Mouse (Mus musculus) T-helper 17 cell (primary cell): ENCODE results near the gene Ube2v1.

ENCODE experiments used
- in situ Hi-C, 2 experiments: fragments of 300-600 bp; cut with MboI, MseI; formaldehyde crosslinking; loops; 1 replicate in 1 of 2; 2 replicates in 1 of 2; pipeline ENCODE4 v1.15.1; 2025; ENCODE audit warnings: high pct_unique_total_duplicates in 2 of 2

Ube2v1 gene

DNA sequence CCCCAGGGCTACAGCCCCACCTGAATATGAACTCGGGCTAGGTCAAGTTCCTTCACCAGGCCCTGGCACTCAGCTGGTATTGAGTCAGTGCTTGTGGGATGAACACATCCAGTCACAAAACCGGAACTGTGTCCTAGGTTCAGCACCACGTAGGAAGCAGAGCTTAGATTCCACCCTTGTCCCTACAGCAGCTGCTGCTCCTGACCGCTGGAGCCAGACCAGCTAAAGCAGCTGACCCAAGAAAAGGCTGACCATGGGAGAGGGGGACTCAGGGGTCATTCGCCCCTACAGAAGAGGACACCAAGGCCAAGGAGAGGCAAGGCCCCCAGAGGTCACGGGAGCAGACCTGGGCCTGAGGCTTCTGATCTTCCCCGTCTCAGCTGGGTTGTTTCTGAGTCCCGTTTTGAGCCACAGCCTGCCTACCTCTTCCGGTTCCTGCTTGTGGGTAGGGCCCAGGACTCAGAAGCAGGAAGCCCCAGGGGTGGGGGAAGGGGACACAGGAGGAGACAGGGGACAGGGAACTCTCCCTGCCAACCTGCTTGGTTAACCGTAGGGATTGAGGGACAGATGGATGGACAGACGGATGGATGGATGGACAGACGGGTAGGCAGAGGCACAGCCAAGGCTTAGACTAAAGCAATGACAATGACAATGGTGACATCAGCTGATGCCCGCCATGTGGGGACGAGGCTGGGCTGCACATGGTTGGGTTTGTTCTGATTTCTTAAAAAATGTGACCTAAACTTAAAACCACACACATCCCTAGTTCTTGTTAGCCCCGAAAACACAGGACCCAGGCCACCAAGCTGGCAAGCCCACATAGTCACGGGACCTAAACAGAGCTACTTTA is 25.0 kb upstream of the Ube2v1 start:
- in situ Hi-C loops = no loop called here

GRCm38 (mm10) chr2:167654911-167655600 is 23.2 kb upstream of the Ube2v1 start:
- in situ Hi-C loops = no loop called here

- in situ Hi-C loops = no loop called here
Measured at GRCm38 (mm10) chr2:167652694-167653093, 20.8 kb upstream of the Ube2v1 start.

DNA sequence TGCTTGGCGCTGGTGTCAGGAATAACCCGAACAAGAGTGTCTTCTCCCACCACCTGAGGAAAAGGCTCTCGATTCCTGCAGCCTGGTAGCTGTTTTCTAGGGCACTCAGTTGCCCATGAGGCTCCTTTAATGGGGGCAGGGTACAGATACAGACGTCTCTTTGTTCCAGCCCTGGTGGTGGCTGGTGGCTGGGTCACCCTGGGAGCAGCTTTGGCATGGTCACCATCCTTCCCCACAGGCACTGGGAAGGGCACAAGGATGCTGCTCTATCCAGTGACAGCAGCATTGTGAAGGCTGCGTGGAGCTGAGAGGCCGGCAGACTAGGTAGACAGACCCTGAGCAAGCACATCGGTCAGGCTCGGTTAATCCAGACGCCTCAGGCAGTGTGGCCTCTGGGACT is 19.7 kb upstream of the Ube2v1 start:
- in situ Hi-C loops = no loop called here

GRCm38 (mm10) chr2:167649290-167650032 is 17.6 kb upstream of the Ube2v1 start:
- in situ Hi-C loops = no loop called here

- in situ Hi-C loops = no loop called here
Measured at GRCm38 (mm10) chr2:167646411-167646810, 14.5 kb upstream of the Ube2v1 start.

- in situ Hi-C loops = loop anchor here (5.0 kb wide), 1 partner anchor 34 kb away; no protein-coding TSS in a partner anchor
Measured at GRCm38 (mm10) chr2:167643356-167644052, 11.6 kb upstream of the Ube2v1 start.

GRCm38 (mm10) chr2:167642164-167642563 is 10.3 kb upstream of the Ube2v1 start:
- in situ Hi-C loops = loop anchor here (5.0 kb wide), 1 partner anchor 35 kb away; no protein-coding TSS in a partner anchor

DNA sequence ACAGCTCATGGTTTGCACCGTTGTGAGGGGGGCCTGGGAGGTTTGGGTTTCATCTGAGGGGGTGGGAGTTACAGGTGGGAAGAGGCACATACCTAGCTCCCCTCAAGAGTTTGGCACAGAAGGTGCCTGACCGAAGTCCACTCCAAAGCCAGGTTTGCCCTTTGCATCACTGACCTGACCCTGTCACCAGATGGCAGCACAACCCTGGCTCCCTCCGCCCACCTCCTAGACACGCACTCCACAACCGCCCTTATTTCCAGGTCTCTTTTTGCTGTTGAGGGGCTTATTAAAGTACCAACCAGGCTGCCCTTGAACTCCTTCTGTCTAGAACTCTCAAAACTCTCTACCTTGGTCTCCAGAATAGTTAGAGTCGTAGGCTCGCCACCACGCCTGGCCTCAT is 9.4 kb upstream of the Ube2v1 start:
- in situ Hi-C loops = loop anchor here (5.0 kb wide), 1 partner anchor 36 kb away; no protein-coding TSS in a partner anchor

- in situ Hi-C loops = loop anchor here (5.0 kb wide), 1 partner anchor 37 kb away; no protein-coding TSS in a partner anchor
Measured at GRCm38 (mm10) chr2:167640279-167640678, 8.4 kb upstream of the Ube2v1 start.

- in situ Hi-C loops = no loop called here
Measured at GRCm38 (mm10) chr2:167634865-167635512, 3.1 kb upstream of the Ube2v1 start.

DNA sequence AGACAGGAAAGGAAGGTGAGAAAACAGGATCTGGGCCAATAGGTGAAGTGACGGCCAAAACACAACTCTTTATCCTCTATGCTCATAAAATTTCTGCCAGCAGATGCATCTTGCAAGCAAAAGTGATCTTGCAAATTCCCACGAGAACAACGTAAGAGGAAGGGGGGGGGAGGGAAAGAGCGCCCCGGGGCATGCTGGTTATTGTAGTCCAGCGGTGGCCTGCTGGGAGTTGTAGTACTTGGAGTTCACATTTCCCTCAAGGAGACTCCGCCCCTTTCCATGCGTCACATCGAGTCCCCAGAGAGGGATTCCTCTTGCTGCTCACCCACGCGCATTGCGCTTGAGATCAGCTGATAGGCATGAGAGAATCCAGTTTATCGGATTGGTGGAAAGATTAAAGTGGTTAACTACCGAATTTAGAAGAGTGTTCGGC is 2.5 kb upstream of the Ube2v1 start:
- in situ Hi-C loops = no loop called here

DNA sequence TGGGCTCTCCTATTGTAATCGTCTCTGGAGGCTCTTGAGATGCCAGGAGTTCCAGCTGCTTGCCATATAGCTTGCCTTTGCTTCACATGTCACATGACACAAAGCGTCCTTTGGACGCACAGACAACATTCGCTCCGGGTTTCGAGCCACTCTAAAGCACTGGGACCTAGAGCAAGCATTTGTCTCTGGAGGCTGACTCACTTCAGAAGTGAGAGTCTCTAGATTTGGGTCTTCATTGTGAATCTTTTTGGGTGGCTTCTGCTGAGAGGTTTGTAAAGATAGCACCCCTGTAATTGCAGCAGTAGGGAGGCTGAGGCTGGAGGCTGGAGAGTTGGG is 1.6 kb upstream of the Ube2v1 start:
- in situ Hi-C loops = no loop called here

GRCm38 (mm10) chr2:167632731-167633536 is 1.0 kb upstream of the Ube2v1 start:
- in situ Hi-C loops = no loop called here

- in situ Hi-C loops = no loop called here
Measured at GRCm38 (mm10) chr2:167631181-167631590, 709 bp downstream of the Ube2v1 start.

GRCm38 (mm10) chr2:167630421-167630820 is 1.5 kb downstream of the Ube2v1 start:
- in situ Hi-C loops = no loop called here

GRCm38 (mm10) chr2:167629665-167630209 is 2.2 kb downstream of the Ube2v1 start:
- in situ Hi-C loops = no loop called here

GRCm38 (mm10) chr2:167628872-167629271 is 3.0 kb downstream of the Ube2v1 start:
- in situ Hi-C loops = no loop called here

- in situ Hi-C loops = no loop called here
Measured at GRCm38 (mm10) chr2:167627019-167627418, 4.9 kb downstream of the Ube2v1 start.

DNA sequence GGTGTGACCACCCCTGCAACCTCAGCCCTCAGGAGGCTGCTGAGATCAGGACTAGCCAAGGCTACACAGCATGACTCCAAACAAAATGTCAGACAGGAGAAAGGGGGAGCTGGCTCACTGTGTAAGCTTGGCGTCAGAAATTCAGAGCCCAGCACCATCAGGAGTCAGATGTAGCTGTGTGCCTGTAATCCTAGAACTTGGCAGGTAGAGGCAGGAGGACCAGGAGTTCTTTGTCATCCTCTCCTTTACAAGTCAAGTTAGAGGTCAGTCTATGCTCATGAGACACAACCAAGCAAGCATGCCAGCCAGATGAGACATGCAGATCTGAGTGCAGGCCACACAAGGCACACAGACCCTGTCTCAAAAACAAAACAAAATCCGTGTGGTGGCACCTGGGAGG is 6.2 kb downstream of the Ube2v1 start:
- in situ Hi-C loops = no loop called here
